ENCODE assay signal across 20 mouse cellular contexts in genomic region chr13:76157508-76157907, GRCm38 (mm10).
"Had no signal": no experiment of that assay in that cellular context is flagged by ENCODE, and none has a peak within 500 bp of the region (broad histone marks: within the 10 kb centered on the region; RNA-seq: fewer than 3 reads in every experiment).

No protein-coding gene starts in this region.

- H3K4me1 ChIP-seq: hindbrain, embryonic 10.5 days; hindbrain, embryonic 12.5 days; intestine, embryonic 15.5 days; limb, embryonic 10.5 days; limb, embryonic 12.5 days had no signal

- H3K4me3 ChIP-seq: gastrocnemius, adult 2 months; heart, adult 2 months; hindbrain, embryonic 10.5 days; hindbrain, embryonic 12.5 days; intestine, embryonic 15.5 days; layer of hippocampus, adult 2 months; left cerebral cortex, adult 2 months; limb, embryonic 10.5 days; limb, embryonic 12.5 days had no signal

- H3K27ac ChIP-seq: gastrocnemius, adult 2 months; heart, adult 2 months; hindbrain, embryonic 10.5 days; hindbrain, embryonic 12.5 days; hindbrain, embryonic 14.5 days; intestine, embryonic 15.5 days; layer of hippocampus, adult 2 months; left cerebral cortex, adult 2 months; limb, embryonic 10.5 days; limb, embryonic 12.5 days had no signal

- H3K4me2 ChIP-seq: heart, embryonic 11.5 days; hindbrain, embryonic 12.5 days; hindbrain, embryonic 14.5 days; intestine, embryonic 15.5 days; limb, embryonic 12.5 days; liver, embryonic 11.5 days had no signal

- ATAC-seq: hindbrain, embryonic 16.5 days; inflammation-experienced regulatory T-cells, adult 6 months; intestine, embryonic 15.5 days; intestine, postnatal 0 days had no signal

- DNase-seq: gastrocnemius, adult 2 months; gastrocnemius, postnatal 10 days; gastrocnemius, postnatal 25 days; kidney, adult 18-20 months; kidney, adult 8-10 months; liver had no signal

- H3K9ac ChIP-seq: hindbrain, embryonic 12.5 days; hindbrain, embryonic 14.5 days; intestine, embryonic 15.5 days; limb, embryonic 12.5 days had no signal

- H3K27me3 ChIP-seq: hindbrain, embryonic 12.5 days; intestine, embryonic 15.5 days; limb, embryonic 12.5 days had no signal

- H3K9me3 ChIP-seq: hindbrain, embryonic 10.5 days; hindbrain, embryonic 12.5 days; intestine, embryonic 15.5 days; limb, embryonic 10.5 days had no signal
